8 mouse cellular contexts compared by ENCODE assay signal in genomic region chr14:118774507-118775428, GRCm38 (mm10). TPM values are rescaled to one million over a fixed set of nuclear protein-coding genes. Genes with fewer than 3 reads are reported as not detected.
DNase-seq lines count a peak whose midpoint lies in the region; ATAC-seq and TF ChIP-seq lines count a peak whose summit lies in the region.

No protein-coding gene starts in this region.

- ATAC-seq in kidney, embryonic 16.5 days (ENCODE audit: low FRiP score, low TSS enrichment): 0 out of 2 replicates have a peak, but pooled peaks have one; percentile 39
- peak; percentile 35; the same call in 1 of the 2 replicates for ATAC-seq in stomach, embryonic 16.5 days (ENCODE audit: insufficient read depth, low FRiP score)
- no peak for ATAC-seq in midbrain, embryonic 16.5 days

- H3K27ac ChIP-seq in gastrocnemius, adult 2 months: no peak overlapping the region
- H3K27ac ChIP-seq in thymus, adult 2 months (ENCODE audit: control insufficient read depth, insufficient read depth, low read length): peak overlapping the region; percentile 38; the same call in 1 of the 2 replicates
- H3K27ac ChIP-seq in kidney, embryonic 16.5 days (ENCODE audit: low read length): no peak overlapping the region
- H3K27ac ChIP-seq in stomach, embryonic 16.5 days (ENCODE audit: low read length): no peak overlapping the region
- no peak overlapping the region for H3K27ac ChIP-seq in midbrain, embryonic 16.5 days (ENCODE audit: low read length)

- 0 out of 2 replicates have a peak, but pooled peaks cover 2% of the 10 kb centered on the region for H3K9me3 ChIP-seq in kidney, embryonic 16.5 days (ENCODE audit: low read length)
- no peaks in the 10 kb centered on the region for H3K9me3 ChIP-seq in stomach, embryonic 16.5 days (replicated peaks; ENCODE audit: control insufficient read depth, low read length)
- no peaks in the 10 kb centered on the region; the same call in 1 of the 2 replicates for H3K9me3 ChIP-seq in midbrain, embryonic 16.5 days (replicated peaks; ENCODE audit: control insufficient read depth, low read length, poor library complexity, severe bottlenecking)

- TF ChIP-seq POLR2A in thymus, adult 2 months (IDR thresholded peaks at IDR 0.05; ENCODE audit: control insufficient read depth, extremely low read depth, insufficient read depth, low read length, poor library complexity): no peak

- no peak overlapping the region for H3K9ac ChIP-seq in kidney, embryonic 16.5 days (replicated peaks; ENCODE audit: low read length)
- no peak overlapping the region for H3K9ac ChIP-seq in stomach, embryonic 16.5 days (ENCODE audit: low read length)
- no peak overlapping the region for H3K9ac ChIP-seq in midbrain, embryonic 16.5 days (ENCODE audit: low read depth, low read length)

- H3K4me3 ChIP-seq in gastrocnemius, adult 2 months: no peak overlapping the region
- no peak overlapping the region for H3K4me3 ChIP-seq in thymus, adult 2 months (ENCODE audit: control insufficient read depth, insufficient read depth, low read length)
- no peak overlapping the region for H3K4me3 ChIP-seq in kidney, embryonic 16.5 days (ENCODE audit: low read length)
- H3K4me3 ChIP-seq in stomach, embryonic 16.5 days (replicated peaks; ENCODE audit: low read length): no peak overlapping the region
- H3K4me3 ChIP-seq in midbrain, embryonic 16.5 days (ENCODE audit: low read depth, low read length): no peak overlapping the region

- no peaks in the 10 kb centered on the region for H3K36me3 ChIP-seq in thymus, adult 2 months (ENCODE audit: control insufficient read depth, insufficient read depth, low read length)
- no peaks in the 10 kb centered on the region for H3K36me3 ChIP-seq in kidney, embryonic 16.5 days (ENCODE audit: insufficient read depth, low read length)
- H3K36me3 ChIP-seq in stomach, embryonic 16.5 days (ENCODE audit: control insufficient read depth, insufficient read depth, low read length): no peaks in the 10 kb centered on the region
- no peaks in the 10 kb centered on the region for H3K36me3 ChIP-seq in midbrain, embryonic 16.5 days (ENCODE audit: control insufficient read depth, insufficient read depth, low read length)

- H3K27me3 ChIP-seq in thymus, adult 2 months (ENCODE audit: control insufficient read depth, insufficient read depth, low read length): no peaks in the 10 kb centered on the region
- no peaks in the 10 kb centered on the region for H3K27me3 ChIP-seq in kidney, embryonic 16.5 days (ENCODE audit: insufficient read depth, low read length)
- H3K27me3 ChIP-seq in stomach, embryonic 16.5 days (ENCODE audit: control insufficient read depth, insufficient read depth, low read length): no peaks in the 10 kb centered on the region
- no peaks in the 10 kb centered on the region for H3K27me3 ChIP-seq in midbrain, embryonic 16.5 days (ENCODE audit: control insufficient read depth, insufficient read depth, low read depth, low read length)

- no peak for DNase-seq in gastrocnemius, adult 2 months
- no peak for DNase-seq in gastrocnemius, postnatal 10 days
- DNase-seq in thymus, adult 2 months: peak; percentile 64
- DNase-seq in thymus, postnatal 0 days (ENCODE audit: low spot score): no peak
- no peak for DNase-seq in right cerebral cortex, adult 18-20 months

- no peak overlapping the region for H3K4me2 ChIP-seq in kidney, embryonic 16.5 days (replicated peaks; ENCODE audit: low read depth, low read length)
- H3K4me2 ChIP-seq in stomach, embryonic 16.5 days (ENCODE audit: low read depth, low read length): no peak overlapping the region
- H3K4me2 ChIP-seq in midbrain, embryonic 16.5 days (ENCODE audit: low read length): no peak overlapping the region

- H3K4me1 ChIP-seq in thymus, adult 2 months (replicated peaks; ENCODE audit: control insufficient read depth, insufficient read depth, low read length): peaks cover 22% of the 10 kb centered on the region
- no peaks in the 10 kb centered on the region for H3K4me1 ChIP-seq in kidney, embryonic 16.5 days (ENCODE audit: insufficient read depth, low read length)
- no peaks in the 10 kb centered on the region for H3K4me1 ChIP-seq in stomach, embryonic 16.5 days (ENCODE audit: control insufficient read depth, insufficient read depth, low read length)
- no peaks in the 10 kb centered on the region for H3K4me1 ChIP-seq in midbrain, embryonic 16.5 days (ENCODE audit: control insufficient read depth, insufficient read depth, low read length)

- intact Hi-C loops in gastrocnemius, adult 2 months (cut with DNase I): no loop called here

- WGBS in thymus, adult 2 months: 36% methylated on average over 12 of the region's 12 CpGs
- 83% methylated on average over 12 of the region's 12 CpGs for WGBS in kidney, embryonic 16.5 days
- 79% methylated on average over 12 of the region's 12 CpGs for WGBS in stomach, embryonic 16.5 days
- WGBS in midbrain, embryonic 16.5 days: 83% methylated on average over 12 of the region's 12 CpGs

- peak; percentile 53 for TF ChIP-seq CTCF in gastrocnemius, adult 2 months (IDR thresholded peaks at IDR 0.05)
- peak; percentile 56; the same call in 1 of the 2 replicates for TF ChIP-seq CTCF in thymus, adult 2 months (IDR thresholded peaks at IDR 0.05; ENCODE audit: borderline replicate concordance, control insufficient read depth, extremely low read depth, insufficient read depth, low read length, poor library complexity)

RNA-seq across cellular contexts. Expression of gene Cldn10, which starts 12.9 kb away (rescaled TPM):
- not detected for total RNA-seq in gastrocnemius, adult 2 months (2021)
- under 1 TPM in 1 of 2 experiments, not detected in 1; 0.14 TPM for total RNA-seq in gastrocnemius, postnatal 10 days (2021)
- polyA plus RNA-seq in thymus, adult 2 months (2012; rRNA removed): 0.89 and 1.2 TPM in 2 replicates
- polyA plus RNA-seq in thymus, postnatal 0 days (2015; fragmentation: Nextera tagmentation; extraction: Ambion mirVana): 1.7 TPM in 2 replicates
- 41.3 and 49.3 TPM in 2 replicates for polyA plus RNA-seq in kidney, embryonic 16.5 days (2015; fragmentation: Nextera tagmentation; extraction: Ambion mirVana)
- polyA plus RNA-seq in stomach, embryonic 16.5 days (2015; fragmentation: Nextera tagmentation; extraction: Ambion mirVana): 52.0 and 60.4 TPM in 2 replicates
- polyA plus RNA-seq in midbrain, embryonic 16.5 days (2015; fragmentation: Nextera tagmentation; extraction: Ambion mirVana): 1.5 and 7.2 TPM in 2 replicates
